Mouse (Mus musculus): ENCODE results near the gene Slc35d2. TPM values are rescaled to one million over a fixed set of nuclear protein-coding genes. Genes with fewer than 3 reads are reported as not detected.

The Slc35d2 gene
- total RNA-seq, 2 experiments from 2014 or later: 0.30 to 0.46 TPM

DNA sequence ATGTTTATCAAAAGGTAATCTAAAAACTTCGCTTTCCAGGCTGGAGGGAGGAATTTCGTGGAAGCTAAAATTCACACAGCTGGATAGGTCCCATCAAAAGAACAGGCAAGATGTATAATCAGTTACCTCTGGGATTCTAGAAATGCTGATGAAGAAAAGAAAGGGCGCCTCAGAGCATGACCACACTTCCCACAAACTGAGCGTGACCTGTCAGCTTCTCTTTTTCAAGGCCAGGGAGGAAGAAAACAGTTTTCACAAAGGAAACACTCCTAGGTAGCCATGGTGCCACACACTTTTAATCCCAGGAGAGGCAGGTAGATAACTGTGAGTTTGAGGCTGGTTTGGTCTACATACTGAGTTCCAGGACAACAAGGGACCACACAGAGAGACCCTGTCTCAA is 8.4 kb downstream of the Slc35d2 start:
- no peak for DNase-seq
- intact Hi-C loops (cut with DNase I): no loop called here

DNA sequence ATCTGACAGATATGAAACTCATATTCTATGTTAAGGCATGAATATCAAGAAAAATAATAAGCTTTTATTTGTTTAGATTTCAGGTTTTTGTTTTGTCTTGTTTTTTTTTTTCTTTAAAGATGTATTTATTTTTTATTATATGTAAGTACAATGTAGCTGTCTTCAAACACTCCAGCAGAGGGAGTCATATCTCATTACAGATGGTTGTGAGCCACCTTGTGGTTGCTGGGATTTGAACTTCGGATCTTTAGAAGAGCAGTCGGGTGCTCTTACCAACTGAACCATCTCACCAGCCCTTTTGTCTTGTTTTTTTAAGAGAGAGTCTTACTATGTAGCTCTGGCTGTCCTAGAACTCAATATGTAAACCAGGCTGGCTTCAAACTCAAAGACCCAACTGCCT is 11.7 kb downstream of the Slc35d2 start:
- intact Hi-C loops (cut with DNase I): no loop called here
- DNase-seq: no peak

DNA sequence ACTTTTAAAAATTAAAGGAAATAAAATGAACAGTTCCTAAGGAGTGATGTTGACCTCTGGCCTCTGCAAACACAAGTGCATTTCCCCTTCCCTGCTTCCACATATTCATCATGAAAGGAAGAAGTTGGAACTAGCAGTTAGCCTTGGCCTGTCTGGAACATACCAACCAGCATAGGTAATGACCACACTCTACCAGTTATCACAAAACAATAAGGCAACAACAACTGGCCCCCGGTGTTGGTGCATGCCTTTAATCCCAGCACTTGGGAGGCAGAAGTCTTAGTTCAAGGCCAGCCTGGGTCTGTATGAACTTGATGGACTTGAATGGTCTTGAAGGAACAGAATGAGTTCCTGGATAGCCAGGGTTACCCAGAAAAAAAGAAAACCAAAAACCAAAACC is 18.7 kb downstream of the Slc35d2 start:
- DNase-seq: no peak
- intact Hi-C loops (cut with DNase I): no loop called here

DNA sequence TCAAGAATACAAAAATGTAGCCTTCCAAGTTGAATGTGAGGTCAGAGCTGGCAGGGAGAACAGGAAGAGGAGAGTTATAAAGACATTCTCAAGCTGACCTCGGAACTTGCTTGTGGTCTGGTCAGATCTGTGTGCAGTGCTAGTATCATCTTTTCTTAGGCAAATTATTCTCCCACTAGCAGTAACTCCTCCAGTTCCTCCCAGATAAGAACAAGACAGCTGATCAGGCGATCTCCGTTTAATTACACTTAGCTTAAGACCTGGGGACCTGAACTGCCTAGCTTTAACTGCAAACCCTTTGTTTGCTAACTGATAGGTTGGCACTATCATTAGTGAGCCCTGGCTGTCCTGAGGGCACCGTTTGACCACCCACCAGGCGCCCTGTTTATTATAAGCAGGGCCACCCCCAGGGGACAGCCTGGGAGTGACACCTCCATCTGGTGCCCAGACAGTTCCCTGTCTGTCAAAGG is 20.8 kb downstream of the Slc35d2 start:
- no peak for DNase-seq
- intact Hi-C loops (cut with DNase I): no loop called here

DNA sequence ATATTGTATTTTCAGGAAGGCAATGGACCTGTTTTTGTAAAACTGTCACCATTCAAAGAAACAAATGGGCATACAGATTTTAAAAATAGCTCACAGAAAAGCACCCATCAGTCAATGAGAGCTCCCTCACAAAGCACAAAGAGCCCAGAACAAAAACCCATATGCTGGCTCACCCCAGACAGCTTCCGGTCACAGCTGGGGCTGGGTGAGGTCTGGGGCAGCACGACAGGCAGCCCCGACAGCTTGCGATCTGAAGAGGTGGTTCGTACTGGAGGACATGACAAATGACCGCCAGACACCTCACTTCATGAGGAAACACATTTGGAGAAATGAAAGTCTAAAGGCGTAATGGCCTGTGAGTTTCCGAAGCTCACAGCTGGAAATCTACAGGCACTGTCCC is 21.6 kb downstream of the Slc35d2 start:
- intact Hi-C loops (cut with DNase I): no loop called here
- DNase-seq: no peak

DNA sequence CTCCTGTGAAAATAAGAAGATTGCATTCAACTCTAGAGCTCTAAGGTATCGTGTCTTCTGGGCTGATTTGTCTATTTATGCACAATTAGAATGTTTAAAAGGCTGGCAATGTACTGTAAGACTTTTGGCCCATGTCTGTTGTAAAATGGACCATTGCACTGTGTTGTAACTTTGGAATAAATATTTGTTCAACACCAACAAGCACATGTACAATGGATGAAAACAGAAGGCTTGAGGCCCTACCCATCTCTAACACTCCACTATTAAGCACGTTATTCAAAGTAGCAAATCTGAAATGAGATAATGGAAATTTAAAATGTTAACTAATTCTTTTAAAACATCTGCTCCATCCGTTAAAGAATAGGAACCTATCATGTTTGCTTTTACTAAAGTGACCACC is 22.1 kb downstream of the Slc35d2 start:
- DNase-seq: no peak

DNA sequence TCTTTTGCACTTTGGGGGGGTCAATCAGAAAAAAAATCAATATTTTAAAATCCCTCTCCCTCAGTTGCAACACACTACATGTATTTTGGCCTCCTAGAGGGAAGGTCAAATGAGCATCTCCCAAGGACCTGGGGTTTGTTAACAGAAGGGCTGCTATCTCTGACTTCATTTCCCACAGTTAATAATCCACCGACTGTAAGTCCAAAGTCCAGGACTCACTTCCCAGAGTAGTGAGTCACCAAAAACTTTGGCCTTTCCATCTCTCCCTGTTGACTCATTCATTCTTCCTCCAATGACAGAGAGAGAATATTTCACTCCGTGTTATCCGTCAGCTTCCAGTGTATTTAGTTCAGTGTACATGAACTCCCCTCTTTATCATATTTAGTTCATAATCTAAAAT is 23.5 kb downstream of the Slc35d2 start:
- intact Hi-C loops (cut with DNase I): no loop called here
- DNase-seq: no peak

More for the DNA sequence above, 22.1 kb downstream of the Slc35d2 start:
- intact Hi-C loops (cut with DNase I): no loop called here

DNA sequence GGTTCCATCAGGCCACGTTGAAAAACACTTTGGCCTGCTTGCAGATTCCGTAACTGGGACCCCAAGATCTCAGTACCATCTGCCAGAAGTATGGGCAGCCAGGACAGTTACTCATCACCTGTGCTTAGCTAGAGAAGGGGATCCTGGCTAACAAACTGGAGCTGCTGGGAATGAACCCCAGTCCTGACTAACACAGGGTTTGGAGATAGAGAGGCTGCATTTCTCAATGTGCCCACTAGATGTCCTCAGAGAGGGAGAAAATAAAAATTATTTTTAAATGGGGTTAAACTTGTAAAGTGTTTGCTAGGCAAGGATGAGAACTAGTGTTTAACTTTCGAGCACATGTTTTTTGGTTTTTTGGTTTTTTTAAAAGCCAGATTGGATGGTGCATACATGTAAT is 29.0 kb downstream of the Slc35d2 start:
- intact Hi-C loops (cut with DNase I): no loop called here
- peak in 1 of 2 experiments; percentile 14 for DNase-seq

DNA sequence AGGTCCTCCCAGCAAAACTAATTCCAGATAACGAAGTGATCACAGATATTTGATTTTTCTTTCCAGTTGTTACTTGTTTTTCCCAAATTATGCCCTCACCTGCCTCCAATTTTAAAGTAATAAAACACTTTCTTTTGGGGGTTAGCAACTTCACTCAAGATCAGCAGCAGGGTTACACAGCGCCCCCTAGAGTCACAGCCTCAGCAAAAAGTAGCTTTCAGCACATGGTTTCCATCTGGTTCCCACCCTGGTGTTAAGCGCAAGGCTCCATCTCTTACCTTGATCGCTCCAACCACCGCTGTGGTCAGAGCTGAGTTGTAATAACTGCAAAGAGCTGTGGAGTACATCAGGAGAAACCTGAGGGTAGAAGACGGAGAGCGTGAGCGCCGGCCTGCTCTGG is 30.2 kb downstream of the Slc35d2 start:
- intact Hi-C loops (cut with DNase I): no loop called here
- DNase-seq: no peak

DNA sequence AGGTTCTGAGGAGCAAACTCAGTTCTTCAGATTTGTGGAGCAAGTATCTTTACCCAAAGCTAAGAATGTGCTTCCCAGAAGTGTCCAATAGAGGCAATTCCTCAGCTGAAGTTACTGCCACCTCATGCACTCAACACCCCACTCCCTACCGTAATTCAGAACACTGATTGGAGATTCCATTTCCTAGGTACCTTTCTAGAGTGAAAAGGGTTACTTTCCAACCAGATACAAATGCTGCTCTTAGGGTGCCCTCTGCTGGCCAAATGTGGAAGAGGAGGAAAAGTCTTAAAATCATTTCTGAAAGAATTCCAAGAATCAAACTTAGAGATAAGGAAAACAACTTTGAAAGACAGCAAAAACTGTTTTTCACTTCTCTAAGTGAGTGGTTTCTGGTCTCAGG is 35.8 kb downstream of the Slc35d2 start:
- peak; percentile 31 to 52 for DNase-seq
- intact Hi-C loops (cut with DNase I): no loop called here

DNA sequence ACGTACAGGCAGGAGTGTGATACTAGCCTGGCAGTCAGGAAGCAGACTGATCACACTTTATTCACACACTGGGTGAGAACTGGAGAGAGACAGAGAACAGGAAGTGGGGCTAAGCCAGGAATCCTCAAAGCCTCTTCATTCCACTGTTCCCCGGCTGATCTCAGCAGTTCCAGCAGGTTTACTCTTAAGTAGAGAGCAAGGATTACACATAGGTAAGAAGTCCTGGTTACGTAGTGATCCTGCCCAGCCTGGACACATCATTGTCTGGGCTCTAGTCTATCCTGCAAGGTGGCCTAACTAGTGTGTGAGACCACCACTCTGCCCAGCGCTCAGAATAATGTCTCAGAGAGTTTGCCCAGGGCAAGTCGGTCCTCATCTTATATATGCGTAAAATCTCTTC is 36.4 kb downstream of the Slc35d2 start:
- no peak for DNase-seq

DNA sequence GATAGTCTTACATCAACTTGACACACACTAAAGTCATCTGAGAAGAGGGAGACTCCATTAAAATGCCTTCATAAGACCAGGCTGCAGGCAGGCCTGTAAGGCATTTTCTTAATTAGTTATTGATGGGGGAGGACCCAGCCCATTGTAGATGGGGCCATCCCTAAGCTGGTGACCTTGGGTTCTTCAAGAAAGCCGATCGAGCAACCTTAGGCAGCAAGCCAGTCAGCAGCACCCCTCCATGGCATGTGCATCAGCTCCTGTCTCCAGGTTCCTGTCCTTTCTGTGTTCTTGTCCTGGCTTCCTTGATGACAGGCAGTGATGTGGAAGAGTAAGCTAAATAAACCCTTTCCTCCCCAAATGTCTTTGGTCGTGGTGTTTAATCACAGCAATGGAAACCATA is 37.0 kb downstream of the Slc35d2 start:
- intact Hi-C loops (cut with DNase I): no loop called here
- no peak for DNase-seq

More for the DNA sequence above, 36.4 kb downstream of the Slc35d2 start:
- intact Hi-C loops (cut with DNase I): no loop called here

DNA sequence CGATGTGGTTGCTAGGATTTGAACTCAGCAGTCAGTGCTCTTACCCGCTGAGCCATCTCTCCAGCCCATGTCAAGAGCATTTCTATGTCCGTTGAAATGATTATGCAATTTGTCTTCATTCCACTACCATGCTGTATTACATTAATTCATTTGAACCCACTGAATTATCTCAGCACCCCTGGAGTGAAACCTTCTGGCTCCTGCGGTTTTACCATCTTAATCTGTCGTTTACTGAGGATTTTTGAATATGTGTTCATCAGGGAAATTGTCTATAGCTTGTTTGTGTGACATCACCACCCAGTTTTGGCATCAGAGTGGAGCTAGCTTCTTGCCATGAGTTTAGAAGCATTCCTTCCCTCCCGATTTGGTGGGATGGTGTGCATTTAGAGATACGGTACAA is 38.2 kb downstream of the Slc35d2 start:
- no peak for DNase-seq
- intact Hi-C loops (cut with DNase I): no loop called here

DNA sequence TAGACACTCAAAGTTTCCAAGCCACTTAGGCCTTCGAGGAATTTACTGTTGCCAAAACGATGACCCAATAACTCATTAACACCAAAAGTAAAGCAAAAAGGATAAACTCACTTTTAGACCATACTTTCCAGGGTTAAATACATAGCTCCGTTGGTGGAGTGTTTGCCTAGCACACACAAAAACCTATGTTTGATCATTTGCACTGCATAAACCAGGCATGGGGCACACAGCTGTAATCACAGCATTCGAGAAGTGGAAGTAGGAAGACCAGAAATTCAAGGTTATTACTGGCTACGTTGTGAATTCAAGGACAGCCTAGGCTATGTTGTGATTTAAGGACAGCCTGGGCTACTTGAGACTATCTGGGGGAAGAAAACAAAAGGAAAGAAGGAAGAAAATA is 38.9 kb downstream of the Slc35d2 start:
- DNase-seq: no peak
- intact Hi-C loops (cut with DNase I): no loop called here

DNA sequence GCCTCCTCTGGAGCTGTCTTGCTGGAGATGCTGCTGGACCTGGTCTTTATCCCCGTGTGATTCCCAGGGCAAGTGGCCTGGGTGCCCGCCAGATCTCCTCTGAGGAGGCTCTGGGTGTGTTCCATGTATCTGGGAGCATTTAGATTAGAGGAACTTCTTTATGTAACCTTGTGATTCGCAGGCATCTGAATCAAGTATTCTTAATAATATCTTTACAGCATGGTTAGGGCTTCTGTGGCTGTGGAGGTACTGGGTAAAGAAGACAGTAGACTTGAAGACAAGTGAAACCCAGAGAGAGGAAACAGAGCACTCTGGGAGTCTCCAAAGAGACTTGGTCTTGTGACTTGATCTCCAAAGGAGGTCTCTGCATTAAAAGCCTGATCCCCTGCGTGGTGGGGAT is 40.0 kb downstream of the Slc35d2 start, which contains the start of gene Hsd17b3:
TSS of gene Hsd17b3 (minus strand) at position 101 of the 400 bp plus-strand sequence.
- intact Hi-C loops (cut with DNase I): no loop called here
- no peak for DNase-seq

DNA sequence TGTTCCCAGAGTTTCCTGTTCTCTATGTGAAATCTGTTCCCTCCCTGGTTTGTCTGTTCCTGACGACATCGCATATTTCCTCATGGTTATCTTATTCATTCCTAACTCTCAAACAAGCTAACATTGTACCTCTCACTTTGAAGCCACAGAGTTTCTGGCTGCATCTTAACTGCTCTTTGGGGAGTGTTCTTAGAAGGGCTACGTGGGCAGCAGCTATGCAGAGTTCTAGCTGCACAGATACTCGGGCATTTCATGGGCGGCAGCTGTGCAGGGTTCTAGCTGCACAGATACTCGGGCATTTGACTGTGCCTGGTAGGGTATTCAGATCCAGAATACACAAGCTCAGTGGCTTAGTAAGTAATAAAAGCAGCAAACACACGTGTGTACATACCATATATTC is 41.1 kb downstream of the Slc35d2 start:
- intact Hi-C loops (cut with DNase I): no loop called here
- no peak for DNase-seq

DNA sequence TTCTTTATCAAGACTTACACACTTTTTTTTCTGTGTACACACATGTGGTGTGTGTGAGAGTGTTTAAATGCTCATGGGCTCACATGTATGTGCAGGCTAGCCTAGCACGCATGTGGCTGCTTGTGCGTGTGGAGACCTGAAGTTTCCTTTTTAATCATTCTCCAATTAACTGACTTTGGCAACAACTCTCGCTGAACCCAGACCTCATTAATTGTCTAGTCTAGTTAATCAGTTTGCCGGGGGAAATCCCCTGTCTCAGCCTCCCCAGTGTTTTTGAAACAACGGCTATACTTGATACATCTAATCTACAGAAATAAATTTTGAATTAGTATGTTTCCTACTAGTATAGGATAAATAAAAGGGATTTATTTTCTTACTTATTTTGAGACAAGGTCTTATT is 43.1 kb downstream of the Slc35d2 start:
- intact Hi-C loops (cut with DNase I): no loop called here
- DNase-seq: no peak

DNA sequence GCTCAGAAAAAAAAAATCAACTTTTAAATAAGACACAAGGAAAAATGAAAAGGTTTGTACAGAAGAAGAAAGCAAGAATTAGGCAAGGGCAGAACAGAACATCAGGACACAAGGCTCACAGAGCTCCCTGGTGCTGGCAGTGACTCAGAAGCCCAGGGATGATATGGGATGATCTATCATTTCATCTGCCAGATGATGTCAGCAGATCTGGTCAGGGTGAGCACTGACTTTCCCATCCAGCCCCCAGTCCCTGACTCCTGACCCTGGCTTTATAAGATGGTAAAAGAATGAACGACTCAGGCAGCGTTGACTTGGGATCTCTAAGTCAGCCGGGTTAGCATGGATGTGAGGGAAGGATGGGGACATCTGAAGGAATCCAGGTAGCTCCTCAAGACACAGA is 45.8 kb downstream of the Slc35d2 start:
- DNase-seq: no peak
- intact Hi-C loops (cut with DNase I): no loop called here

DNA sequence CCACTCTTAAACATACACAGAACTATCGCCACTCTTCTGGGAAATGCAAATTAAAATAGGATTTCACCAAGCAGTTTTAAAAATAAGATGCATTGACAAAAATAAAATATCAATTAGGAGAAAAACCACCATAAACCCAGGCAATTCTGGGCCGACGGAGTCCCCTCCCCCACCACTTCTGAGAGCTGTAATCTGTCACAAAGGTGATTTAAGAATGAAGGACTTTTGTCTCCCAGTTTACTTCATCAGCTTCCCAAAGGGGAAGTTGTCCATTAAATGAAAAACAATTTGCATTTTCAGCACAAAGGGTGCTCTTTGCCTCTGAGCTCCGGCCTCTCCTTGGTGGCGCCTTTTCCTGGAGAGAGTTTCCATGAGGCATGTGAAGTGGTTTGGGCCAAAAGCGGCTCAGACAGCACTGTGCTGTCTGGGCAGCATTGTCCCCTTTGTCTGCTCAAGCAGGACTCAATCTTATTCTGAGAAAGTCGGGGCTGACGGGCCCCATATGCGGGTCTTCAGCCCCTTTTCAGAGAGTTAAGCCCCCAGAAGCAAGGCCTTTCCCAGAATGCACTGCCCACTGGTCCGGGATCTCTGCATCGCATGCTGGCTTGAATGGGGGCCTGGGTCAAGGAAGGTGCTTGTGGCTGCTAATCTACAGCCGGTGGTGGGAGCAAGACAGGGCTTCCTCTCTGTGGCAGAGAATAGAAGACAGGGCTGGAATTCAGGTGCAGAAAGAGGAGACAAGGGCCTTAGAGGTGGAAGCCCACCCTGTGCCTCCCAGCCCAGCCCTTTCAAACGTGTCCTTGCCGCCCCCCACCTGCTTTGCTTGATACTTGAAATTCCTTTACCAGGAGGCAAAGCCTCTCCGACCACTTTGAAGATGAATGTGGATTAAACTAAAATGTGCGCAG is 47.9 kb downstream of the Slc35d2 start:
- no peak for DNase-seq
- intact Hi-C loops (cut with DNase I): no loop called here

DNA sequence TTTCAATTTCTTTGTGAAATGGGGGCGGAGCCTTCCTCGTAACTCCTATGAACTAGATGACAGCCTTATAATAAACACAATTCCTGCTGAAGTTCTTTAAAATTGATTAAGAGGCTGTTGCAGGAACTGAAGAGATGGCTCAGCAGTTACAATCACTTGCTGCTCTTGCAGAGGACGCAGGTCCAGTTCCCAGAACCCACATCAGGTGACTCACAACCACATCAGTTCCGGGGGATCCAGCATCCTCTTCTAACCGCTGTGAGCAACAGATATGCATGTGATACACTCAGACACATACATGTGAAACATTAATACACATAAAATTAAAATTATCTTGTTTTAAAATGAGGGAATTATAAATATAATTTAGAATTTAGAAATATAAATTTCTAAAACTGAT is 51.6 kb downstream of the Slc35d2 start:
- no peak for DNase-seq
- intact Hi-C loops (cut with DNase I): no loop called here

DNA sequence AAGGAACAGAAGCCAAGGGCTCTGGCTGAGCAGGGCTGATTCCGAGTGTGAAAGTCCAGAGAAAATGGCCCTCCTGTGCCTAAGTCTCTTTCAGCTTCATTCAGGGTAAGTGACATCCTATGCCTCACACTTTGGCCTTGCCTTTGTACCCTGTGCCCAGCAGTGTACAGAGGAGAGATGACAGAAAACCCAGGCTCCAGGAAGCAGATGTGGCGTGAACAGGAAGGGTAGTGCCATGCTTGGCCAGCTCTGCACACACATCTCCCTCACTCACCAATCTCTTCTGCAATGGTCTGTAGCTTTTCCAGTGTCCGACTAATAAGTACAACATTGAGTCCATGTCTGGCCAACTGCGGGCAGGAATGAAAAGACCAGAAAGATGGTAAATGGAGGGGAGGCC is 53.1 kb downstream of the Slc35d2 start:
- DNase-seq: no peak
- intact Hi-C loops (cut with DNase I): no loop called here

DNA sequence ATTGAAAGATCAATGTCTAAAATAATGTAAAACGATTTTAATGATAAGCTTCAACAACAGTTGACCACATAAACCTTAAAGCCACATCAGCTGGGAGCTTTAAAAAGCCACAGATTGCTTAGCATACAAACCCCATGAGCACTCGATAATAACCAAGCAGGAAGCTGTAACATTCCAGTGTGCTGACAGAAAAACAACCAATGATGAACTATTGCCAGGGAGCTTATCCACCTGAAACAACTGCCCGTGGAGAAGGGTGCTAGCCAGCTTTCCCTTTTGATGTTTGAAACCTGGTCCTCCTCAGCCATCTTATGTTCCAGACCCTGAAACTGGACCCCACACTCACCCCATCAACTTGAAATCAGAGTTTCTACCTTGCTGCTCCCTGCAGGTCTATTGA is 62.5 kb downstream of the Slc35d2 start:
- intact Hi-C loops (cut with DNase I): no loop called here
- DNase-seq: no peak

Measured in gastrocnemius, postnatal 36 days (tissue).